In the genomic region with DNA sequence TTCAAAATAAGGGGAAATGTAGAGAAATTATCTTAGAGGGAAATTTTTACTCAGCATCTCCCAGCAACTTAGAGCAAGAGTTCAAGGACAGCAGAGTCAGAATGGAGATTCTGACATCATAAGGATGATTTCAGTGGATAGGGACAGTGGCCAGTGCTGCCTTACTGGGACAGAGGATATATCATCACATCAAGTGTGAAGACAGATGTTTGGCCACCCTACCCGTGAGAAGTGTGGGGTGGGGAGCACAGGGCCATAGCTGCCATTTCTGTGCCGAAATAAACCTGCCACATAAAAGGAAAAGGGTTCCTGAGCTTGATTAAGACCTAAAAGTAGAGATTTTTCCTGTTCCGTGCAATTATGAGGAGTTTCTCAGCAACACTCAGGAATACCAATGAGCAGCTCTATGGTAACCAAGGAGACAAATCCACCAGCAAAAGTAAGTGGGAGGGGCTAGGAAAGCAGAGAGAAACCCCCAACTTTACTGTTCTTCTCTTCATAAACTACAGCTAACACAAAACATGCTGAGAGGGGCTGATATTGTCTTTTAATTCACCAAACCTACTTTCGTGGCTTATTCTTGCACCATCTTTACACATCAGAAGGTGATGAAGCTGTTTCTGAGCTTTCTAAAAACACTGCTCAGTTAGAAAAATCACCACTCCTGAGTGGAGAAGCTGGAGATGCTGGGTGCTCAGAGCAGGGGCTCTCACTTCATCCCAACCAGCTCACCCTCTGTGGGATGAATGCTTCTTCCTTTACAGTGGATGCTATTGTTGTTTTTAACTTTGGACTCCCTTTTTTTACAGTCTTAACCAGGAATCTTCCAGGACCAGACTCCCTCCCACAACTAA, we compare ENCODE assay signal across 16 mouse cellular contexts.
DNase-seq lines count a peak whose midpoint lies in the region; ATAC-seq and TF ChIP-seq lines count a peak whose summit lies in the region.
"Had no signal": no experiment of that assay in that cellular context is flagged by ENCODE, and none has a peak within 500 bp of the region (broad histone marks: within the 10 kb centered on the region; RNA-seq: fewer than 3 reads in every experiment).

No protein-coding gene starts in this region.

- no peak overlapping the region for H3K27ac ChIP-seq in testis, adult 2 months (ENCODE audit: control insufficient read depth, insufficient read depth, low read depth, low read length)
- H3K27ac ChIP-seq in midbrain, embryonic 12.5 days (replicated peaks) = no peak overlapping the region
- no peak overlapping the region for H3K27ac ChIP-seq in kidney, embryonic 14.5 days (ENCODE audit: low read depth, low read length)
- H3K27ac ChIP-seq: embryonic facial prominence, embryonic 13.5 days; heart, adult 2 months had no signal

- DNase-seq in embryo, embryonic 10.5 days (ENCODE audit: low spot score) = peak; percentile 21
- no peak for DNase-seq in embryo, embryonic 10 days (ENCODE audit: low spot score)
- DNase-seq in testis, postnatal 14 days (ENCODE audit: low spot score) = no peak
- no peak for DNase-seq in right cerebral cortex, postnatal 14 days
- DNase-seq in heart, adult 11 months = no peak
- DNase-seq: cerebellum, adult 18-20 months; heart, adult 2 months; kidney, adult 2 months; kidney, postnatal 36 days; liver; liver, postnatal 0 days; thymus, postnatal 4 days had no signal

- no peak overlapping the region for H3K4me2 ChIP-seq in midbrain, embryonic 12.5 days (replicated peaks)
- no peak overlapping the region for H3K4me2 ChIP-seq in kidney, embryonic 14.5 days (replicated peaks; ENCODE audit: low read depth, low read length)
- H3K4me2 ChIP-seq: embryonic facial prominence, embryonic 13.5 days had no signal

- H3K36me3 ChIP-seq in testis, adult 2 months (ENCODE audit: control insufficient read depth, insufficient read depth, low read length) = no peaks in the 10 kb centered on the region
- no peaks in the 10 kb centered on the region for H3K36me3 ChIP-seq in midbrain, embryonic 12.5 days
- H3K36me3 ChIP-seq in kidney, embryonic 14.5 days (ENCODE audit: control insufficient read depth, insufficient read depth, low read length) = no peaks in the 10 kb centered on the region
- H3K36me3 ChIP-seq: embryonic facial prominence, embryonic 13.5 days had no signal

- H3K4me3 ChIP-seq in testis, adult 2 months (ENCODE audit: control insufficient read depth, low read depth, low read length) = peak overlapping the region; percentile 27; the same call in 1 of the 2 replicates
- H3K4me3 ChIP-seq in midbrain, embryonic 12.5 days = no peak overlapping the region
- H3K4me3 ChIP-seq in kidney, embryonic 14.5 days (ENCODE audit: low read length) = no peak overlapping the region
- H3K4me3 ChIP-seq: embryonic facial prominence, embryonic 13.5 days; heart, adult 2 months had no signal

- H3K27me3 ChIP-seq in testis, adult 2 months (ENCODE audit: control insufficient read depth, insufficient read depth, low read length) = no peaks in the 10 kb centered on the region
- no peaks in the 10 kb centered on the region for H3K27me3 ChIP-seq in midbrain, embryonic 12.5 days
- no peaks in the 10 kb centered on the region for H3K27me3 ChIP-seq in kidney, embryonic 14.5 days (ENCODE audit: control insufficient read depth, insufficient read depth, low read length)
- H3K27me3 ChIP-seq: embryonic facial prominence, embryonic 13.5 days had no signal

- TF ChIP-seq CTCF in testis, adult 2 months (IDR thresholded peaks at IDR 0.05; ENCODE audit: control insufficient read depth, insufficient read depth, insufficient replicate concordance, low read depth, low read length) = no peak

- no peaks in the 10 kb centered on the region for H3K9me3 ChIP-seq in midbrain, embryonic 12.5 days
- H3K9me3 ChIP-seq in kidney, embryonic 14.5 days (ENCODE audit: control insufficient read depth, low read length) = no peaks in the 10 kb centered on the region
- H3K9me3 ChIP-seq: embryonic facial prominence, embryonic 13.5 days had no signal

- TF ChIP-seq POLR2A in testis, adult 2 months (IDR thresholded peaks at IDR 0.05; ENCODE audit: control insufficient read depth, low read depth, low read length) = no peak

- H3K9ac ChIP-seq in midbrain, embryonic 12.5 days (replicated peaks) = no peak overlapping the region
- no peak overlapping the region for H3K9ac ChIP-seq in kidney, embryonic 14.5 days (ENCODE audit: low read depth, low read length)
- H3K9ac ChIP-seq: embryonic facial prominence, embryonic 13.5 days; liver, postnatal 0 days had no signal

- ATAC-seq in midbrain, embryonic 12.5 days (ENCODE audit: low FRiP score, low read depth) = peak; percentile 78
- no peak for ATAC-seq in kidney, embryonic 14.5 days (ENCODE audit: low FRiP score, low TSS enrichment)
- ATAC-seq: liver, postnatal 0 days had no signal

- no peaks in the 10 kb centered on the region for H3K4me1 ChIP-seq in testis, adult 2 months (ENCODE audit: control insufficient read depth, insufficient read depth, low read length)
- peaks cover 13% of the 10 kb centered on the region for H3K4me1 ChIP-seq in midbrain, embryonic 12.5 days
- H3K4me1 ChIP-seq in kidney, embryonic 14.5 days (ENCODE audit: control insufficient read depth, insufficient read depth, low read length) = no peaks in the 10 kb centered on the region
- H3K4me1 ChIP-seq: embryonic facial prominence, embryonic 13.5 days had no signal

- WGBS in midbrain, embryonic 12.5 days = 11% methylated on average over 4 of the region's 4 CpGs
- 78% methylated on average over 4 of the region's 4 CpGs for WGBS in kidney, embryonic 14.5 days
